Mouse (Mus musculus): ENCODE measurements around the gene Myocd. TPM values are rescaled to one million over a fixed set of nuclear protein-coding genes. Genes with fewer than 3 reads are reported as not detected.

Myocd gene
- total and polyA plus RNA-seq, 2 experiments from 2014 or later, result 0.07 to 0.38 TPM

- H3K9me3 ChIP-seq (ENCODE audit: low read length), result no peaks in the 10 kb centered on the region
- no peak overlapping the region for H3K27ac ChIP-seq (ENCODE audit: low read depth, low read length)
- H3K9ac ChIP-seq, result no peak overlapping the region
- TF ChIP-seq CTCF (IDR thresholded peaks at IDR 0.05; ENCODE audit: low read depth), result no peak
- WGBS, result 24% methylated on average over 4 of the region's 4 CpGs
- H3K4me3 ChIP-seq (ENCODE audit: low read depth, low read length), result no peak overlapping the region
- DNase-seq, result no peak
- no peak for ATAC-seq
- 0 out of 2 replicates have a peak, but pooled peaks cover 4% of the 10 kb centered on the region for H3K4me1 ChIP-seq (ENCODE audit: insufficient read depth)
- H3K4me2 ChIP-seq (ENCODE audit: low read depth), result no peak overlapping the region
- H3K27me3 ChIP-seq (ENCODE audit: insufficient read depth, low read length), result no peaks in the 10 kb centered on the region; the same call in 1 of the 2 replicates
- no peaks in the 10 kb centered on the region for H3K36me3 ChIP-seq (ENCODE audit: insufficient read depth)
Measured at GRCm38 (mm10) chr11:65271000-65271399, 1.2 kb upstream of the Myocd start.

- Histone ChIP-seq H3K27ac (ENCODE audit: low read depth, low read length) (no peak overlapping the region), H3K9ac (no peak overlapping the region), H3K9me3 (ENCODE audit: low read length) (no peaks in the 10 kb centered on the region), H3K4me3 (ENCODE audit: low read depth, low read length) (no peak overlapping the region), H3K4me1 (ENCODE audit: insufficient read depth) (0 out of 2 replicates have a peak, but pooled peaks cover 4% of the 10 kb centered on the region), H3K36me3 (ENCODE audit: insufficient read depth) (no peaks in the 10 kb centered on the region), H3K4me2 (ENCODE audit: low read depth) (no peak overlapping the region), H3K27me3 (ENCODE audit: insufficient read depth, low read length) (no peaks in the 10 kb centered on the region; the same call in 1 of the 2 replicates)
- peak; percentile 77 for TF ChIP-seq CTCF (IDR thresholded peaks at IDR 0.05; ENCODE audit: low read depth)
- 54% methylated on average over 4 of the region's 4 CpGs for WGBS
- no peak for ATAC-seq
- DNase-seq, result peak; percentile 68
Measured at GRCm38 (mm10) chr11:65268310-65268709, 1.5 kb downstream of the Myocd start.

GRCm38 (mm10) chr11:65263466-65263865 is 6.3 kb downstream of the Myocd start:
- 81% methylated on average over 6 of the region's 6 CpGs for WGBS
- Histone ChIP-seq H3K27ac (ENCODE audit: low read depth, low read length) (no peak overlapping the region), H3K4me3 (ENCODE audit: low read depth, low read length) (no peak overlapping the region), H3K9ac (no peak overlapping the region), H3K4me2 (ENCODE audit: low read depth) (no peak overlapping the region), H3K4me1 (ENCODE audit: insufficient read depth) (no peaks in the 10 kb centered on the region), H3K9me3 (ENCODE audit: low read length) (no peaks in the 10 kb centered on the region), H3K36me3 (ENCODE audit: insufficient read depth) (no peaks in the 10 kb centered on the region), H3K27me3 (ENCODE audit: insufficient read depth, low read length) (no peaks in the 10 kb centered on the region)
- ATAC-seq (no peak), DNase-seq (no peak)
- no peak for TF ChIP-seq CTCF (IDR thresholded peaks at IDR 0.05; ENCODE audit: low read depth)

- Histone ChIP-seq H3K36me3 (ENCODE audit: insufficient read depth) (no peaks in the 10 kb centered on the region), H3K27ac (ENCODE audit: low read depth, low read length) (no peak overlapping the region), H3K27me3 (ENCODE audit: insufficient read depth, low read length) (no peaks in the 10 kb centered on the region), H3K4me1 (ENCODE audit: insufficient read depth) (no peaks in the 10 kb centered on the region), H3K4me2 (ENCODE audit: low read depth) (no peak overlapping the region), H3K4me3 (ENCODE audit: low read depth, low read length) (no peak overlapping the region), H3K9ac (no peak overlapping the region), H3K9me3 (ENCODE audit: low read length) (no peaks in the 10 kb centered on the region)
- TF ChIP-seq CTCF (IDR thresholded peaks at IDR 0.05; ENCODE audit: low read depth), result no peak
- DNase-seq (no peak), ATAC-seq (no peak)
- WGBS, result 92% methylated on average over 4 of the region's 4 CpGs
Measured at GRCm38 (mm10) chr11:65258997-65259396, 10.8 kb downstream of the Myocd start.

- WGBS, result 61% methylated on average over 11 of the region's 11 CpGs
Measured at GRCm38 (mm10) chr11:65256143-65256542, 13.6 kb downstream of the Myocd start.

GRCm38 (mm10) chr11:65255564-65255963 is 14.2 kb downstream of the Myocd start:
- Histone ChIP-seq H3K9me3 (ENCODE audit: low read length) (no peaks in the 10 kb centered on the region), H3K4me2 (ENCODE audit: low read depth) (no peak overlapping the region), H3K4me3 (ENCODE audit: low read depth, low read length) (no peak overlapping the region), H3K4me1 (ENCODE audit: insufficient read depth) (no peaks in the 10 kb centered on the region), H3K9ac (no peak overlapping the region), H3K27ac (ENCODE audit: low read depth, low read length) (no peak overlapping the region), H3K36me3 (ENCODE audit: insufficient read depth) (no peaks in the 10 kb centered on the region), H3K27me3 (ENCODE audit: insufficient read depth, low read length) (no peaks in the 10 kb centered on the region)
- no peak for TF ChIP-seq CTCF (IDR thresholded peaks at IDR 0.05; ENCODE audit: low read depth)
- no peak for ATAC-seq
- DNase-seq, result no peak
- 57% methylated on average over 6 of the region's 6 CpGs for WGBS

More at GRCm38 (mm10) chr11:65256143-65256542, 13.6 kb downstream of the Myocd start:
- Histone ChIP-seq H3K27me3 (ENCODE audit: insufficient read depth, low read length) (no peaks in the 10 kb centered on the region), H3K4me2 (ENCODE audit: low read depth) (no peak overlapping the region), H3K9ac (no peak overlapping the region), H3K4me3 (ENCODE audit: low read depth, low read length) (no peak overlapping the region), H3K27ac (ENCODE audit: low read depth, low read length) (no peak overlapping the region), H3K4me1 (ENCODE audit: insufficient read depth) (no peaks in the 10 kb centered on the region), H3K36me3 (ENCODE audit: insufficient read depth) (no peaks in the 10 kb centered on the region), H3K9me3 (ENCODE audit: low read length) (no peaks in the 10 kb centered on the region)
- no peak for TF ChIP-seq CTCF (IDR thresholded peaks at IDR 0.05; ENCODE audit: low read depth)
- no peak for DNase-seq
- ATAC-seq, result no peak

GRCm38 (mm10) chr11:65250366-65250765 is 19.4 kb downstream of the Myocd start:
- DNase-seq, result peak; percentile 66
- Histone ChIP-seq H3K27ac (ENCODE audit: low read depth, low read length) (no peak overlapping the region), H3K27me3 (ENCODE audit: insufficient read depth, low read length) (no peaks in the 10 kb centered on the region), H3K9me3 (ENCODE audit: low read length) (no peaks in the 10 kb centered on the region), H3K36me3 (ENCODE audit: insufficient read depth) (no peaks in the 10 kb centered on the region), H3K4me3 (ENCODE audit: low read depth, low read length) (no peak overlapping the region), H3K4me1 (ENCODE audit: insufficient read depth) (no peaks in the 10 kb centered on the region), H3K4me2 (ENCODE audit: low read depth) (no peak overlapping the region), H3K9ac (no peak overlapping the region)
- TF ChIP-seq CTCF (IDR thresholded peaks at IDR 0.05; ENCODE audit: low read depth), result no peak
- ATAC-seq, result peak; percentile 42; the same call in 1 of the 2 replicates
- 82% methylated on average over 4 of the region's 4 CpGs for WGBS
